Mouse (Mus musculus): ENCODE measurements around the gene Ubtd2.

The Ubtd2 gene

GRCm38 (mm10) chr11:32453353-32453915 is 1.7 kb upstream of the Ubtd2 start:
- ChIA-PET POLR2A (interaction anchor here in 3 of 4 experiments (0.6 to 2.5 kb wide), 10 partner anchors 10 to 673 kb away, joined by 3 to 12 read pairs (median 3); no protein-coding TSS in a partner anchor), CTCF (interaction anchor here in 2 of 4 experiments (0.6 to 1.2 kb wide), 3 partner anchors 8 to 831 kb away, joined by 3 to 6 read pairs (median 4); no protein-coding TSS in a partner anchor)

GRCm38 (mm10) chr11:32454231-32454799 is 855 bp upstream of the Ubtd2 start:
- POLR2A ChIA-PET = interaction anchor here in 3 of 4 experiments (0.6 to 2.5 kb wide), 9 partner anchors 9 to 674 kb away, joined by 3 to 12 read pairs (median 3); no protein-coding TSS in a partner anchor
- CTCF ChIA-PET = interaction anchor here in 2 of 4 experiments (0.6 to 1.2 kb wide), 4 partner anchors 9 to 832 kb away, joined by 3 to 6 read pairs (median 4); partner anchors contain the start of gene Hbq1a (in 1 of the 2)

- POLR2A ChIA-PET = interaction anchor here in 2 of 4 experiments (0.7 to 1.5 kb wide), 2 partner anchors 12 to 20 kb away, joined by 3 read pairs; no protein-coding TSS in a partner anchor
- CTCF ChIA-PET = interaction anchor here in 2 of 4 experiments (0.5 to 0.8 kb wide), 2 partner anchors 32 to 841 kb away, joined by 3 to 4 read pairs; no protein-coding TSS in a partner anchor
These were observed 454 bp downstream of the Ubtd2 start for GRCm38 (mm10) chr11:32455507-32456141.

GRCm38 (mm10) chr11:32456356-32456755 is 1.2 kb downstream of the Ubtd2 start:
- POLR2A ChIA-PET = interaction anchor here in 2 of 4 experiments (0.7 to 1.5 kb wide), 3 partner anchors 11 to 20 kb away, joined by 3 to 4 read pairs (median 3); no protein-coding TSS in a partner anchor
- CTCF ChIA-PET = interaction anchor here in 1 of 4 experiments (0.6 kb wide), 1 partner anchor 436 kb away, joined by 3 read pairs; no protein-coding TSS in a partner anchor

GRCm38 (mm10) chr11:32464282-32464681 is 9.1 kb downstream of the Ubtd2 start:
- POLR2A ChIA-PET = interaction anchor here in 2 of 4 experiments (0.9 to 2.0 kb wide), 5 partner anchors 11 to 116 kb away, joined by 3 to 7 read pairs (median 4); no protein-coding TSS in a partner anchor
- CTCF ChIA-PET = interaction anchor here in 2 of 4 experiments (1.0 to 1.8 kb wide), 2 partner anchors 14 to 69 kb away, joined by 3 to 12 read pairs; partner anchors contain the start of gene Stk10 (in 1 of the 2)

- ChIA-PET POLR2A (interaction anchor here in 1 of 4 experiments (1.1 kb wide), 1 partner anchor 12 kb away, joined by 3 read pairs; no protein-coding TSS in a partner anchor), CTCF (no interaction called here)
These were observed 16.8 kb downstream of the Ubtd2 start for GRCm38 (mm10) chr11:32471925-32472324.

GRCm38 (mm10) chr11:32474725-32475124 is 19.6 kb downstream of the Ubtd2 start:
- CTCF ChIA-PET = interaction anchor here in 1 of 4 experiments (0.5 to 0.6 kb wide), 2 partner anchors 182 to 292 kb away, joined by 3 to 4 read pairs; no protein-coding TSS in a partner anchor
- POLR2A ChIA-PET = no interaction called here

GRCm38 (mm10) chr11:32475487-32476236 is 20.5 kb downstream of the Ubtd2 start:
- POLR2A ChIA-PET = interaction anchor here in 2 of 4 experiments (1.0 to 1.2 kb wide), 2 partner anchors 12 to 19 kb away, joined by 3 read pairs; no protein-coding TSS in a partner anchor
- CTCF ChIA-PET = interaction anchor here in 2 of 4 experiments (0.6 to 1.0 kb wide), 3 partner anchors 26 to 119 kb away, joined by 3 to 6 read pairs (median 3); no protein-coding TSS in a partner anchor

GRCm38 (mm10) chr11:32481525-32481924 is 26.4 kb downstream of the Ubtd2 start:
- CTCF ChIA-PET = no interaction called here
- POLR2A ChIA-PET = interaction anchor here in 1 of 4 experiments (0.6 kb wide), 1 partner anchor 474 kb away, joined by 7 read pairs; no protein-coding TSS in a partner anchor

- POLR2A ChIA-PET = interaction anchor here in 1 of 4 experiments (0.6 kb wide), 1 partner anchor 303 kb away, joined by 5 read pairs; no protein-coding TSS in a partner anchor
These were observed 30.1 kb downstream of the Ubtd2 start for GRCm38 (mm10) chr11:32485290-32485689.

GRCm38 (mm10) chr11:32486621-32487020 is 31.5 kb downstream of the Ubtd2 start:
- ChIA-PET POLR2A (interaction anchor here in 1 of 4 experiments (1.4 kb wide), 1 partner anchor 32 kb away, joined by 3 read pairs; no protein-coding TSS in a partner anchor), CTCF (interaction anchor here in 3 of 4 experiments (0.9 to 2.6 kb wide), 9 partner anchors 12 to 166 kb away, joined by 3 to 9 read pairs (median 4); no protein-coding TSS in a partner anchor)

More at GRCm38 (mm10) chr11:32485290-32485689, 30.1 kb downstream of the Ubtd2 start:
- CTCF ChIA-PET = interaction anchor here in 3 of 4 experiments (0.6 to 2.6 kb wide), 3 partner anchors 16 to 303 kb away, joined by 4 to 9 read pairs (median 4); no protein-coding TSS in a partner anchor

- ChIA-PET POLR2A (interaction anchor here in 2 of 4 experiments (1.4 to 1.6 kb wide), 2 partner anchors 12 to 33 kb away, joined by 3 read pairs; no protein-coding TSS in a partner anchor), CTCF (interaction anchor here in 3 of 4 experiments (0.6 to 2.6 kb wide), 10 partner anchors 11 to 217 kb away, joined by 3 to 9 read pairs (median 4); no protein-coding TSS in a partner anchor)
These were observed 32.3 kb downstream of the Ubtd2 start for GRCm38 (mm10) chr11:32487501-32487900.

GRCm38 (mm10) chr11:32488344-32488743 is 33.2 kb downstream of the Ubtd2 start:
- POLR2A ChIA-PET = interaction anchor here in 2 of 4 experiments (0.8 to 1.6 kb wide), 3 partner anchors 10 to 44 kb away, joined by 3 to 4 read pairs (median 3); partner anchors contain the start of gene Stk10 (in 1 of the 2)
- CTCF ChIA-PET = no interaction called here

GRCm38 (mm10) chr11:32488808-32489670 is 33.9 kb downstream of the Ubtd2 start:
- POLR2A ChIA-PET = interaction anchor here in 2 of 4 experiments (0.8 to 1.6 kb wide), 3 partner anchors 9 to 44 kb away, joined by 3 to 4 read pairs (median 3); partner anchors contain the start of gene Stk10 (in 1 of the 2)
- CTCF ChIA-PET = interaction anchor here in 1 of 4 experiments (1.5 kb wide), 1 partner anchor 166 kb away, joined by 4 read pairs; no protein-coding TSS in a partner anchor

GRCm38 (mm10) chr11:32491079-32491478 is 35.9 kb downstream of the Ubtd2 start:
- ChIA-PET POLR2A (no interaction called here), CTCF (interaction anchor here in 2 of 4 experiments (0.8 to 1.3 kb wide), 3 partner anchors 41 to 309 kb away, joined by 3 to 5 read pairs (median 3); no protein-coding TSS in a partner anchor)

- CTCF ChIA-PET = no interaction called here
- POLR2A ChIA-PET = interaction anchor here in 1 of 4 experiments (0.7 kb wide), 1 partner anchor 52 kb away, joined by 3 read pairs; no protein-coding TSS in a partner anchor
These were observed 38.1 kb downstream of the Ubtd2 start for GRCm38 (mm10) chr11:32493312-32493711.

All from embryonic stem cell, embryonic (primary cell).